Mouse (Mus musculus) G1E (cell line): Measurements from ENCODE around the gene Kif21a. TPM values are rescaled to one million over a fixed set of nuclear protein-coding genes. Genes with fewer than 3 reads are reported as not detected.

Source experiments
- ATAC-seq: 2 replicates; pipeline ENCODE4 v1.8.0; 2016; ENCODE audit warnings: mild to moderate bottlenecking; ENCODE audit not compliant: insufficient number of reproducible peaks, poor library complexity, low FRiP score, severe bottlenecking; ENCODE audit errors: extremely low read depth
- DNase-seq: peaks from one replicate; pipeline ENCODE4 v3.0.0; 2012; ENCODE audit warnings: low spot score
- H3K27me3 ChIP-seq: 2 replicates; pipeline ENCODE4 v1.6.1; 2012; ENCODE audit warnings: mild to moderate bottlenecking, low read length, inconsistent platforms; ENCODE audit not compliant: insufficient read depth
- H3K36me3 ChIP-seq: replicated peaks from 2 replicates; pipeline ENCODE3; 2012; ENCODE audit warnings: mild to moderate bottlenecking, inconsistent platforms
- H3K4me1 ChIP-seq: 2 replicates; pipeline ENCODE4 v1.6.1; 2012; ENCODE audit warnings: low read depth, low read length, inconsistent platforms, mixed read lengths; ENCODE audit not compliant: insufficient read depth
- H3K4me3 ChIP-seq: 2 replicates; pipeline ENCODE4 v1.5.1; 2012; ENCODE audit warnings: low read depth, mild to moderate bottlenecking, inconsistent platforms, low read length, moderate library complexity, mixed read lengths
- H3K9me3 ChIP-seq: replicated peaks from 2 replicates; pipeline ENCODE4 v1.6.1; 2012; ENCODE audit warnings: inconsistent platforms
- CTCF ChIP-seq: IDR thresholded peaks from 2 replicates; pipeline ENCODE4 v1.5.1; 2012; ENCODE audit warnings: low read depth, low read length, inconsistent platforms, mixed read lengths
- GATA1 ChIP-seq: IDR thresholded peaks from 2 replicates; pipeline ENCODE4 v1.6.1; 2012; ENCODE audit warnings: borderline replicate concordance, low read length, inconsistent platforms, mixed read lengths
- GATA2 ChIP-seq: IDR thresholded peaks from 2 replicates; pipeline ENCODE4 v1.6.1; 2012; ENCODE audit warnings: low read depth, low read length, inconsistent platforms, borderline replicate concordance
- POLR2AphosphoS5 ChIP-seq: IDR thresholded peaks from 2 replicates; pipeline ENCODE4 v1.6.1; 2012; ENCODE audit warnings: low read depth, low read length, inconsistent platforms; ENCODE audit not compliant: insufficient replicate concordance
- TAL1 ChIP-seq: conservative IDR thresholded peaks from 2 replicates; pipeline ENCODE4 v1.6.1; 2012; ENCODE audit warnings: low read depth, low read length, inconsistent platforms, mixed read lengths
- polyA plus RNA-seq: library from polyadenylated mRNA; stranded (reverse); fragments of >175 nt; gene quantifications from 2 replicates; pipeline ENCODE4 v1.2.3, GENCODE M21; 2012
- total RNA-seq, 2 experiments: library from RNA; stranded (forward) in 1 of 2; stranded (reverse) in 1 of 2; fragments of 200-1000 nt in 1 of 2; fragments of >200 nt in 1 of 2; fragmentation: Nextera tagmentation in 1 of 2; gene quantifications; 2 replicates each; pipeline ENCODE4 v1.2.3; 2014 to 2017

The Kif21a gene
- total and polyA plus RNA-seq, 3 experiments, result not detected

GRCm38 (mm10) chr15:91064310-91064826 is 14.6 kb upstream of the Kif21a start:
- ATAC-seq (no peak), DNase-seq (no peak)
- Histone ChIP-seq H3K36me3 (no peaks in the 10 kb centered on the region), H3K4me3 (no peak overlapping the region), H3K9me3 (peaks cover 25% of the 10 kb centered on the region), H3K27me3 (no peaks in the 10 kb centered on the region), H3K4me1 (no peaks in the 10 kb centered on the region)
- no peak for TF ChIP-seq TAL1
- TF ChIP-seq GATA1, result no peak
- TF ChIP-seq POLR2AphosphoS5, result no peak
- no peak for TF ChIP-seq CTCF

- DNase-seq (no peak), ATAC-seq (no peak)
- peaks cover 26% of the 10 kb centered on the region for H3K9me3 ChIP-seq
- no peaks in the 10 kb centered on the region for H3K36me3 ChIP-seq
- TF ChIP-seq POLR2AphosphoS5 (no peak), CTCF (no peak), GATA1 (no peak), GATA2 (no peak), TAL1 (no peak)
- no peaks in the 10 kb centered on the region for H3K4me1 ChIP-seq
- H3K4me3 ChIP-seq, result no peak overlapping the region
- no peaks in the 10 kb centered on the region for H3K27me3 ChIP-seq
These were observed 14.1 kb upstream of the Kif21a start for GRCm38 (mm10) chr15:91063845-91064244.

- Histone ChIP-seq H3K27me3 (no peaks in the 10 kb centered on the region), H3K9me3 (peaks cover 30% of the 10 kb centered on the region), H3K36me3 (no peaks in the 10 kb centered on the region), H3K4me3 (no peak overlapping the region), H3K4me1 (no peaks in the 10 kb centered on the region)
- ATAC-seq, result no peak
- TF ChIP-seq GATA2 (no peak), GATA1 (no peak), CTCF (no peak), POLR2AphosphoS5 (no peak), TAL1 (no peak)
- no peak for DNase-seq
These were observed 7.2 kb upstream of the Kif21a start for GRCm38 (mm10) chr15:91056866-91057342.

GRCm38 (mm10) chr15:91056176-91056865 is 6.6 kb upstream of the Kif21a start:
- no peak for TF ChIP-seq CTCF
- no peak for TF ChIP-seq POLR2AphosphoS5
- TF ChIP-seq GATA1, result no peak
- TF ChIP-seq GATA2, result no peak
- TF ChIP-seq TAL1, result no peak
- no peaks in the 10 kb centered on the region for H3K4me1 ChIP-seq

GRCm38 (mm10) chr15:91048951-91049495 is 725 bp downstream of the Kif21a start:
- Histone ChIP-seq H3K4me1 (no peaks in the 10 kb centered on the region), H3K9me3 (peaks cover 39% of the 10 kb centered on the region), H3K27me3 (no peaks in the 10 kb centered on the region), H3K4me3 (no peak overlapping the region; the same call in 1 of the 2 replicates), H3K36me3 (no peaks in the 10 kb centered on the region)
- ATAC-seq (no peak), DNase-seq (no peak)
- no peak for TF ChIP-seq TAL1
- TF ChIP-seq GATA1, result no peak
- TF ChIP-seq GATA2, result no peak
- no peak for TF ChIP-seq CTCF
- no peak for TF ChIP-seq POLR2AphosphoS5

More at GRCm38 (mm10) chr15:91056176-91056865, 6.6 kb upstream of the Kif21a start:
- ATAC-seq, result no peak
- DNase-seq, result no peak
- H3K27me3 ChIP-seq, result no peaks in the 10 kb centered on the region
- H3K9me3 ChIP-seq, result peaks cover 27% of the 10 kb centered on the region
- H3K36me3 ChIP-seq, result no peaks in the 10 kb centered on the region
- H3K4me3 ChIP-seq, result no peak overlapping the region

- peaks cover 31% of the 10 kb centered on the region for H3K9me3 ChIP-seq
- TF ChIP-seq POLR2AphosphoS5, result no peak
- no peak for TF ChIP-seq GATA1
- TF ChIP-seq TAL1, result no peak
- TF ChIP-seq GATA2, result no peak
- no peak for TF ChIP-seq CTCF
- ATAC-seq, result no peak
These were observed 2.1 kb downstream of the Kif21a start for GRCm38 (mm10) chr15:91047627-91048026.

GRCm38 (mm10) chr15:91046506-91046905 is 3.2 kb downstream of the Kif21a start:
- no peak for DNase-seq
- H3K27me3 ChIP-seq, result no peaks in the 10 kb centered on the region
- no peaks in the 10 kb centered on the region for H3K4me1 ChIP-seq
- TF ChIP-seq GATA1, result no peak
- TF ChIP-seq TAL1, result no peak
- TF ChIP-seq POLR2AphosphoS5, result no peak
- TF ChIP-seq CTCF, result no peak
- no peak for TF ChIP-seq GATA2
- H3K9me3 ChIP-seq, result peaks cover 28% of the 10 kb centered on the region
- no peak for ATAC-seq
- H3K36me3 ChIP-seq, result no peaks in the 10 kb centered on the region
- H3K4me3 ChIP-seq, result no peak overlapping the region

More at GRCm38 (mm10) chr15:91047627-91048026, 2.1 kb downstream of the Kif21a start:
- Histone ChIP-seq H3K27me3 (no peaks in the 10 kb centered on the region), H3K4me1 (no peaks in the 10 kb centered on the region), H3K36me3 (no peaks in the 10 kb centered on the region), H3K4me3 (no peak overlapping the region)
- no peak for DNase-seq
